Mouse (Mus musculus) midbrain, postnatal 0 days (tissue): ENCODE data around the gene Grap2. TPM values are rescaled to one million over a fixed set of nuclear protein-coding genes. Genes with fewer than 3 reads are reported as not detected.

ENCODE experiments used
- ATAC-seq: fragments of 200-750 bp; cut with Nextera tagmentation; 2 replicates; pipeline ENCODE4 v1.8.0; 2017; ENCODE audit warnings: moderate number of reproducible peaks, mild to moderate bottlenecking, moderate TSS enrichment, moderate library complexity; ENCODE audit not compliant: low FRiP score
- DNase-seq: peaks from one replicate; pipeline ENCODE4 v3.0.0-alpha.2; 2015; ENCODE audit warnings: low spot score
- H3K27ac ChIP-seq: fragments of 300-500 bp; sonication (generic); 2 replicates; pipeline ENCODE4 v1.5.1; 2014; ENCODE audit warnings: low read depth, mild to moderate bottlenecking, low read length, mixed read lengths
- H3K27me3 ChIP-seq: fragments of 300-500 bp; sonication (generic); 2 replicates; pipeline ENCODE4 v1.6.1; 2014; ENCODE audit warnings: low read length, control low read depth, mixed read lengths; ENCODE audit not compliant: insufficient read depth
- H3K36me3 ChIP-seq: fragments of 300-500 bp; sonication (generic); 2 replicates; pipeline ENCODE4 v1.6.1; 2014; ENCODE audit warnings: low read length, control low read depth, mixed read lengths; ENCODE audit not compliant: insufficient read depth
- H3K4me1 ChIP-seq: fragments of 300-500 bp; sonication (generic); 2 replicates; pipeline ENCODE4 v1.6.1; 2014; ENCODE audit warnings: mild to moderate bottlenecking, control low read depth, antibody characterized with exemption, low read length, mixed read lengths; ENCODE audit not compliant: insufficient read depth
- H3K4me2 ChIP-seq: fragments of 300-500 bp; sonication (generic); 2 replicates; pipeline ENCODE4 v1.6.1; 2014; ENCODE audit warnings: low read depth, mild to moderate bottlenecking, low read length, mixed read lengths; ENCODE audit not compliant: poor library complexity, severe bottlenecking
- H3K4me3 ChIP-seq: fragments of 300-500 bp; sonication (generic); 2 replicates; pipeline ENCODE4 v1.5.1; 2014; ENCODE audit warnings: low read depth, mild to moderate bottlenecking, low read length, moderate library complexity
- H3K9ac ChIP-seq: fragments of 300-500 bp; sonication (generic); replicated peaks from 2 replicates; pipeline ENCODE4 v1.6.1; 2014; ENCODE audit warnings: mild to moderate bottlenecking, low read length, moderate library complexity, mixed read lengths; ENCODE audit not compliant: poor library complexity, severe bottlenecking
- H3K9me3 ChIP-seq: fragments of 300-500 bp; sonication (generic); 2 replicates; pipeline ENCODE4 v1.6.1; 2016; ENCODE audit warnings: low read length, control low read depth
- CTCF ChIP-seq: IDR thresholded peaks from 2 replicates; pipeline ENCODE4 v1.5.1; 2016; ENCODE audit warnings: antibody characterized with exemption, mild to moderate bottlenecking
- WGBS: fragments of 180-500 bp; shearing (Covaris S2); extraction: QIAGEN DNeasy Blood & Tissue Kit; methylation state at CpG from one replicate; pipeline ENCODE4 v1.1.7; 2014; 5-methylcytosine and 5-hydroxymethylcytosine counted together
- polyA plus RNA-seq: library from polyadenylated mRNA; unstranded; fragments of >200 nt; fragmentation: Nextera tagmentation; extraction: Ambion mirVana; gene quantifications from 2 replicates; pipeline ENCODE4 v1.2.1, GENCODE M21; 2015
- total RNA-seq: library from RNA; depleted of rRNA; stranded (reverse); fragments of >200 nt; gene quantifications from 2 replicates; pipeline ENCODE4 v1.2.3, GENCODE M21; 2014

The Grap2 gene
- total and polyA plus RNA-seq, 2 experiments from 2014 or later: 0.07 to 0.66 TPM

DNA sequence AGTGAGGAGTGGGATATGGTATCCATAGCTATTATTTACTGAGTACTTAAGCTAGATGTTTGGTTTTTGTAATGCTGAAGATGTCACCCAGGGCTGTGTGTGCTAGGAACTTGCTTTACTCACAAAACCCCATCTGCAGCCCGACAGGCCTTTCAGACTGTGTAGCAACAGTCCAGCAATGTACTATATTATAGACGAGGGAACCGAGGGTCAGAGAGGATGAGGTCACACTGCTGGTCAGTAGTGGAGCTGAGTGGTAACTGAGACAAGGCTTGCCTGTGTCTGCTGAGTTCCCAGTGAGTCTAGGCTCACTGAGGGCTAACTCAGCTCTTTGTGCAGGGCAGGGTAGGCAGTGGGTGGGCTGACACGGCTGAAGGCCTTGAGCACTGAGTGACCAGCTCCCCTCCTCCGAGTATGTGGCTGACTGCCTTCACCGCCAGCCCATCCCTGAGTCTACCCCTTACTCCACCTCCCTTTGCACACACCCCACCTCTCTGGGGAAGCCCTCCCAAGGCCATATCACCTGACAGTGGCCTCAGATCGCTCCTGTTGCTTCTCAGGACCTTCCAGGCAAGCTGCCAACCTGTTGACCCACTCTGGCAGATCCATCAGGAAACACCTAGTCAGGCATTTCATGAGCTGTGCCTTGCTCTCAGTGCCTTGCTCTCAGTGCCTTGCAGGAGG, 108.1 kb downstream of the Grap2 start:
- TF ChIP-seq CTCF: no peak
- no peak for ATAC-seq
- Histone ChIP-seq H3K4me3 (no peak overlapping the region), H3K27ac (no peak overlapping the region), H3K36me3 (no peaks in the 10 kb centered on the region), H3K9me3 (no peaks in the 10 kb centered on the region), H3K27me3 (no peaks in the 10 kb centered on the region; the same call in 1 of the 2 replicates), H3K9ac (no peak overlapping the region), H3K4me2 (no peak overlapping the region), H3K4me1 (peaks cover 17% of the 10 kb centered on the region)
- 52% methylated on average over 7 of the region's 7 CpGs for WGBS
- no peak for DNase-seq

DNA sequence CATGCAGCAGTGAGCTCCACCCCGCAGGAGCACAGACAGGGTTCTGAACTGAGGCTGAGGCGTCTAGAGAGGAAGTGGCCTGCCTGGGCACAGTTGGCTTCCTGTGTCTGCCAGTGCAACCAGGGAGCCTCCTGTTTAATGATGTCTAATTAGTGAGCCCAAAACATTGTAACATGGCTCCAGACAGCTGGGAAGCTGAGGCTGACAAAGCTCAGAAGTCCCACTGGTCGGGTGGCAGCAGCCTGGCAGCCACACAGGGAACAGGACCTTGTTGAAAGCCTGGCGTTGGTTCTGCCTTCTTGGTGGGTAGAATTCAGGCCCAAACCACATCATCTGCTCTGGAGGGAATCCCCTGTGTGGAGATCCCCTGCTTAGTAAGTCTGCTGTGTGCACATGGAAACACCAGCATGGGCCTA, 109.1 kb downstream of the Grap2 start:
- Histone ChIP-seq H3K4me1 (peaks cover 18% of the 10 kb centered on the region), H3K4me2 (no peak overlapping the region), H3K27ac (no peak overlapping the region), H3K4me3 (no peak overlapping the region), H3K9me3 (no peaks in the 10 kb centered on the region), H3K9ac (no peak overlapping the region), H3K36me3 (no peaks in the 10 kb centered on the region), H3K27me3 (no peaks in the 10 kb centered on the region; the same call in 1 of the 2 replicates)
- no peak for TF ChIP-seq CTCF
- DNase-seq: no peak
- WGBS: 73% methylated on average over 4 of the region's 4 CpGs
- no peak for ATAC-seq

DNA sequence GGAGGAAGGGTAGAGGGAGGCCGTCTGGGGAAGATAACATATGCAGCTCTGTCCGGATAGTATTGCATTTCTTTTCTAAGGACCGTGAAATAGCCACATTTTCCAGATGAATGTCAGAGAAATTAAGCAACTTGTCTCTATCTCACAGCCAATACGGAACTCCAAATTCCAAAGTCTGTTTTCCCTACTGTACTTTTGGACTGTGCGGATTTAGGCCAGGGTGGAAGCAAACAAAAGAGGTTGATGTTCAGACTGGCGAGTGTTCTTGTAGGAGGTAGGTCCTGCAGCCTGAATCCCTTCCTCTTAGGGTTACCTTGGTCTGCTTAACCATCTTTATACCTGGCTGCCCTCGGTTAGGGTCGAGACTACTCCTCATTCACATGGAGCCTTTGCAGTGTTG, 109.9 kb downstream of the Grap2 start:
- ATAC-seq (no peak), DNase-seq (no peak)
- TF ChIP-seq CTCF: no peak
- no peaks in the 10 kb centered on the region for H3K9me3 ChIP-seq
- no peak overlapping the region for H3K27ac ChIP-seq
- H3K4me3 ChIP-seq: no peak overlapping the region
- 80% methylated on average over 8 of the region's 8 CpGs for WGBS
- peaks cover 18% of the 10 kb centered on the region for H3K4me1 ChIP-seq
- no peaks in the 10 kb centered on the region for H3K36me3 ChIP-seq
- H3K4me2 ChIP-seq: no peak overlapping the region
- no peaks in the 10 kb centered on the region; the same call in 1 of the 2 replicates for H3K27me3 ChIP-seq
- H3K9ac ChIP-seq: no peak overlapping the region

DNA sequence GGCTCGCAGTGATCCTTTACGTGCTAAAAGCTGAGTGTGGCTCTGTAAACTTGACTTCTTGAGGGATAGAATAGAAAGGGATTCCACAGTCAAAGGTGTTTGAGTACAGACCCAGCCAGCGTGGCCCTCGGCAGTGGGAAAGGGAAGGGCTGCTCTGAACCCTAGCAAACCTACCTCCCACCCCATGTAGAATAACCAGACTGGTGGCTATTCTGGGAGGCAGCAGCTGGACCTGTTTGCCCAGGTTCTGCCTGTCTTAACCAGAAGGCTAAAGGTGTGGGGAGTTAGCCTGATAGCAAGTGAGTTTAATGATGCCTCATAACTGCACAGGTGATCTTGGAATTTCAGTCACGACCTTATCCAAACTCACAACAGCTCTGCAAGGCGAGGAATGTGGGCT, 110.8 kb downstream of the Grap2 start:
- DNase-seq (no peak), ATAC-seq (no peak)
- WGBS: 88% methylated on average over 6 of the region's 6 CpGs
- Histone ChIP-seq H3K4me1 (peaks cover 18% of the 10 kb centered on the region), H3K27me3 (no peaks in the 10 kb centered on the region), H3K4me3 (no peak overlapping the region), H3K4me2 (no peak overlapping the region), H3K9me3 (no peaks in the 10 kb centered on the region), H3K36me3 (no peaks in the 10 kb centered on the region), H3K9ac (no peak overlapping the region), H3K27ac (no peak overlapping the region; the same call in 1 of the 2 replicates)
- no peak for TF ChIP-seq CTCF

DNA sequence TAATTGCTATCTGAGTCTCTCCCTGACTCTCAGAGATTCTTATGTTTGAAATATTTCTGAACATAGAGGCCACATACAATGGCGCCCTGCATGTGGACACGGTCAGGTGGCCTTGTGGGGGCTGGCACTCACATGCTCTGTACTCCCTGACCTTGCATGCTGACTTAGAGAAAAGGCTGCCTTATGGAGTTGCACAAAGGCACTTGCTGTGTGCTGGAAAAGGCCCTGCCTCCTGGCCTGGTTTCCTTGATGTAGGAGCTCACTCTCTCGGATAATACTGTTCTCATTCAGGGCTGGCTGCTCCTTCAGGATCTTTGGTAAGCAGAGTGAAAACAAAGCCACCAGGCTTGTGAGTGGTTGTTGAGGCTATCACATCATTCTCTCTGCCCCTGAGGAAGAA, 111.6 kb downstream of the Grap2 start:
- H3K4me1 ChIP-seq: peaks cover 18% of the 10 kb centered on the region
- no peaks in the 10 kb centered on the region for H3K9me3 ChIP-seq
- 0 out of 2 replicates have a peak, but pooled peaks have one; percentile 51 for ATAC-seq
- H3K4me3 ChIP-seq: no peak overlapping the region
- H3K9ac ChIP-seq: no peak overlapping the region; the same call in 1 of the 2 replicates
- no peaks in the 10 kb centered on the region for H3K27me3 ChIP-seq
- H3K4me2 ChIP-seq: no peak overlapping the region
- DNase-seq: peak; percentile 53
- whole genome bisulfite sequencing: 44% methylated on average over 3 of the region's 3 CpGs
- H3K27ac ChIP-seq: peak overlapping the region; percentile 65
- no peaks in the 10 kb centered on the region for H3K36me3 ChIP-seq
- no peak for TF ChIP-seq CTCF

DNA sequence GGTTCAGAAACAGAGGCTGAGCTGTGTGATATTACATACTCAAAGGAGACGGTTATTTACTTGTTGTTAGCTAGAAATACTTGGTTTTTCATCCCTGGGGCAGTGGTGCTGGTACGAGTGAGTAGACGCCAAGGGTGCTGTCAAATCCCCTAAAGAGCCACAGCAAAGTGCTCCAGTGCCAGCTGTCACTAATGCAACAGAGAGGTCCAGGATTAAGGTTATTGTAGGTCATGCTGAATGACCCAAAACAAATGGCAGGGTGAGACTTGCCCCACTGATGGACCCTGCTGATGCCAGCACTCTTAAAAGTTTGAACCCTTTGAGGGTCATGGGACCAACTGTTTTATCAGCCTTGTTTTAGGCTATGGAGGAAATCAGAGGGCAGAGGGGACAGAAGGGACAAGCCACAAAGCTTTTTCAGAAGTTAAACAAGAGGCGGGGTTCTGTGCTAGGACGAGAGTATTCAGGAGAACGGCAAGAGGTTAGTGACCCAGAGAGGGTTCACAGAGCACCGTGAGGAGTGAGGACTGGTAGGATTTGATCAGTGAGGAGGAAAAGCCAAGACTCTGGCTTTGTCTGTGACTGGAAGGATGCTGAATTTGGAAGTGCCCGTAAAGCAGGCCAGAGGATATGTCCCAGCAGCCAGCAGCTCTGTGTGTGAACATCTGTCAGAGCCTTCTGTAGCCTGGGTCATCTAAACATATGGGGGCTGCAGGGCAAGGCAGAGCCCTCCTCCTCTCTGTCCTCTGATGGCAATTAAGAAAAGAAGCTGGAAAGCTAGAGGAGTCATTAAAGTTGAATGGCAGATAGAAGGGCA, 112.6 kb downstream of the Grap2 start:
- Histone ChIP-seq H3K4me2 (no peak overlapping the region), H3K4me3 (no peak overlapping the region), H3K27ac (no peak overlapping the region), H3K9me3 (no peaks in the 10 kb centered on the region), H3K27me3 (no peaks in the 10 kb centered on the region), H3K4me1 (peaks cover 16% of the 10 kb centered on the region), H3K36me3 (no peaks in the 10 kb centered on the region), H3K9ac (no peak overlapping the region)
- WGBS: 21% methylated on average over 8 of the region's 8 CpGs
- DNase-seq (no peak), ATAC-seq (no peak)
- TF ChIP-seq CTCF: no peak
